Mouse (Mus musculus) adrenal gland, postnatal 14 days (tissue): Measurements from ENCODE around the gene Glb1l2. TPM values are rescaled to one million over a fixed set of nuclear protein-coding genes. Genes with fewer than 3 reads are reported as not detected.

Experiments used
- DNase-seq: peaks from one replicate; pipeline ENCODE4 v3.0.0; 2021; ENCODE audit warnings: mixed read lengths
- long read RNA-seq, 2 experiments: library from polyadenylated mRNA; stranded (forward); transcript quantifications; one replicate each; pipeline ENCODE4 v2.0.0; 2021
- total RNA-seq: library from RNA; stranded (reverse); gene quantifications from 2 replicates; pipeline ENCODE4 v1.2.3, GENCODE M21; 2021

Glb1l2 gene
- total RNA-seq: 9.6 and 10.5 TPM in 2 replicates
- long read RNA-seq, experiment 1, partial matches to known transcripts: 2 of 5 reads
- long read RNA-seq, experiment 1, other reads (novel, unspliced or antisense): 0 of 5 reads
- long read RNA-seq, experiment 2, transcript Glb1l2-202 (19 exons, 3,688 nt): major isoform, 7 of 10 reads
- long read RNA-seq, experiment 2, partial matches to known transcripts: 1 of 10 reads
- long read RNA-seq, experiment 2, other reads (novel, unspliced or antisense): 2 of 10 reads

GRCm38 (mm10) chr9:26805935-26806666, at the start of gene Glb1l2:
Gene Glb1l2 (minus strand): TSS chr9:26806468.
- DNase-seq: peak; percentile 98

- no peak for DNase-seq
Measured at GRCm38 (mm10) chr9:26831089-26831488, 24.8 kb upstream of the Glb1l2 start.

GRCm38 (mm10) chr9:26819942-26820341, 13.7 kb upstream of the Glb1l2 start:
- DNase-seq: no peak

- no peak for DNase-seq
Measured at GRCm38 (mm10) chr9:26808735-26809134, 2.5 kb upstream of the Glb1l2 start.

GRCm38 (mm10) chr9:26804321-26804720, 1.9 kb downstream of the Glb1l2 start:
- DNase-seq: no peak

GRCm38 (mm10) chr9:26800357-26800756, 5.9 kb downstream of the Glb1l2 start:
- no peak for DNase-seq

- no peak for DNase-seq
Measured at GRCm38 (mm10) chr9:26798731-26799130, 7.5 kb downstream of the Glb1l2 start.

- DNase-seq: no peak
Measured at GRCm38 (mm10) chr9:26798205-26798604, 8.1 kb downstream of the Glb1l2 start.

GRCm38 (mm10) chr9:26792829-26793228, 13.4 kb downstream of the Glb1l2 start:
- no peak for DNase-seq

- no peak for DNase-seq
Measured at GRCm38 (mm10) chr9:26783414-26783975, 22.8 kb downstream of the Glb1l2 start.

- DNase-seq: no peak
Measured at GRCm38 (mm10) chr9:26778421-26778820, 27.8 kb downstream of the Glb1l2 start.

GRCm38 (mm10) chr9:26776122-26776902, 30.0 kb downstream of the Glb1l2 start:
- peak; percentile 46 for DNase-seq

- no peak for DNase-seq
Measured at GRCm38 (mm10) chr9:26775700-26776099, 30.6 kb downstream of the Glb1l2 start.

- no peak for DNase-seq
Measured at GRCm38 (mm10) chr9:26768181-26768580, 38.1 kb downstream of the Glb1l2 start.

GRCm38 (mm10) chr9:26762477-26762876, 43.8 kb downstream of the Glb1l2 start:
- no peak for DNase-seq

GRCm38 (mm10) chr9:26760576-26760975, 45.7 kb downstream of the Glb1l2 start:
- DNase-seq: peak; percentile 15

- peak; percentile 56 for DNase-seq
Measured at GRCm38 (mm10) chr9:26760081-26760480, 46.2 kb downstream of the Glb1l2 start.

GRCm38 (mm10) chr9:26748893-26749292, 57.4 kb downstream of the Glb1l2 start:
- no peak for DNase-seq

GRCm38 (mm10) chr9:26747121-26747520, 59.1 kb downstream of the Glb1l2 start:
- DNase-seq: no peak

GRCm38 (mm10) chr9:26742817-26743216, 63.5 kb downstream of the Glb1l2 start:
- no peak for DNase-seq

GRCm38 (mm10) chr9:26737116-26737515, 69.2 kb downstream of the Glb1l2 start:
- DNase-seq: no peak

- DNase-seq: no peak
Measured at GRCm38 (mm10) chr9:26733986-26734385, 72.3 kb downstream of the Glb1l2 start.
